Mouse (Mus musculus) testis, adult 2 months (tissue): ENCODE measurements around the gene Tnik. TPM values are rescaled to one million over a fixed set of nuclear protein-coding genes. Genes with fewer than 3 reads are reported as not detected.

ENCODE experiments used
- H3K27ac ChIP-seq: fragments of 200-500 bp; 2 replicates; pipeline ENCODE4 v1.5.1; 2012; ENCODE audit warnings: low read depth, low read length; ENCODE audit not compliant: control insufficient read depth, insufficient read depth
- H3K27me3 ChIP-seq: fragments of 200-500 bp; 2 replicates; pipeline ENCODE4 v1.6.1; 2012; ENCODE audit warnings: mild to moderate bottlenecking, low read length, moderate library complexity; ENCODE audit not compliant: control insufficient read depth, insufficient read depth
- H3K36me3 ChIP-seq: fragments of 200-500 bp; 2 replicates; pipeline ENCODE4 v1.6.1; 2012; ENCODE audit warnings: mild to moderate bottlenecking, low read length; ENCODE audit not compliant: control insufficient read depth, insufficient read depth
- H3K4me1 ChIP-seq: fragments of 200-500 bp; 2 replicates; pipeline ENCODE4 v1.6.1; 2012; ENCODE audit warnings: low read length; ENCODE audit not compliant: control insufficient read depth, insufficient read depth
- H3K4me3 ChIP-seq: fragments of 200-500 bp; 2 replicates; pipeline ENCODE4 v1.5.1; 2012; ENCODE audit warnings: low read depth, mild to moderate bottlenecking, low read length, moderate library complexity, mixed read lengths; ENCODE audit not compliant: control insufficient read depth
- CTCF ChIP-seq: fragments of 200-500 bp; IDR thresholded peaks from 2 replicates; pipeline ENCODE4 v1.5.1; 2012; ENCODE audit warnings: low read depth, mild to moderate bottlenecking, inconsistent platforms, low read length, moderate library complexity; ENCODE audit not compliant: control insufficient read depth, insufficient read depth, insufficient replicate concordance
- POLR2A ChIP-seq: fragments of 200-500 bp; IDR thresholded peaks from 2 replicates; pipeline ENCODE4 v1.6.1; 2012; ENCODE audit warnings: low read depth, mild to moderate bottlenecking, inconsistent platforms, low read length, moderate library complexity; ENCODE audit not compliant: control insufficient read depth
- polyA plus RNA-seq: library from polyadenylated mRNA; depleted of rRNA; stranded (reverse); fragments of >200 nt; gene quantifications from 2 replicates; pipeline ENCODE4 v1.2.3, GENCODE M21; 2012

Tnik gene
- polyA plus RNA-seq, 1 experiment, result 7.4 TPM

- Histone ChIP-seq H3K27ac (no peak overlapping the region), H3K4me1 (no peaks in the 10 kb centered on the region), H3K27me3 (no peaks in the 10 kb centered on the region), H3K4me3 (no peak overlapping the region), H3K36me3 (no peaks in the 10 kb centered on the region)
- no peak for TF ChIP-seq POLR2A
- no peak for TF ChIP-seq CTCF
Observed at GRCm38 (mm10) chr3:28405391-28405790, 142.4 kb downstream of the Tnik start.

GRCm38 (mm10) chr3:28408859-28409459 is 145.9 kb downstream of the Tnik start:
- TF ChIP-seq CTCF, result no peak
- no peak for TF ChIP-seq POLR2A
- H3K36me3 ChIP-seq, result no peaks in the 10 kb centered on the region
- 0 out of 2 replicates have a peak overlapping the region, but pooled peaks have one; percentile 25 for H3K27ac ChIP-seq
- no peaks in the 10 kb centered on the region for H3K4me1 ChIP-seq
- no peaks in the 10 kb centered on the region for H3K27me3 ChIP-seq
- no peak overlapping the region for H3K4me3 ChIP-seq

- Histone ChIP-seq H3K27me3 (no peaks in the 10 kb centered on the region), H3K36me3 (no peaks in the 10 kb centered on the region), H3K4me1 (no peaks in the 10 kb centered on the region), H3K27ac (no peak overlapping the region), H3K4me3 (no peak overlapping the region)
- TF ChIP-seq CTCF (no peak; the same call in 1 of the 2 replicates), POLR2A (no peak)
Observed at GRCm38 (mm10) chr3:28410269-28410668, 147.3 kb downstream of the Tnik start.

GRCm38 (mm10) chr3:28415986-28416385 is 153.0 kb downstream of the Tnik start:
- Histone ChIP-seq H3K27me3 (no peaks in the 10 kb centered on the region), H3K27ac (no peak overlapping the region), H3K36me3 (no peaks in the 10 kb centered on the region), H3K4me3 (no peak overlapping the region), H3K4me1 (no peaks in the 10 kb centered on the region)
- TF ChIP-seq POLR2A, result no peak
- no peak for TF ChIP-seq CTCF

- Histone ChIP-seq H3K27ac (no peak overlapping the region), H3K27me3 (no peaks in the 10 kb centered on the region), H3K4me1 (no peaks in the 10 kb centered on the region), H3K36me3 (no peaks in the 10 kb centered on the region), H3K4me3 (no peak overlapping the region)
- no peak for TF ChIP-seq POLR2A
- TF ChIP-seq CTCF, result no peak
Observed at GRCm38 (mm10) chr3:28417091-28417715, 154.2 kb downstream of the Tnik start.

- no peak overlapping the region for H3K4me3 ChIP-seq
- H3K27me3 ChIP-seq, result no peaks in the 10 kb centered on the region
- H3K4me1 ChIP-seq, result no peaks in the 10 kb centered on the region
- TF ChIP-seq CTCF (no peak), POLR2A (no peak)
- no peak overlapping the region for H3K27ac ChIP-seq
- H3K36me3 ChIP-seq, result no peaks in the 10 kb centered on the region
Observed at GRCm38 (mm10) chr3:28420194-28420593, 157.2 kb downstream of the Tnik start.

GRCm38 (mm10) chr3:28420698-28421097 is 157.7 kb downstream of the Tnik start:
- Histone ChIP-seq H3K36me3 (no peaks in the 10 kb centered on the region), H3K4me1 (no peaks in the 10 kb centered on the region), H3K27me3 (no peaks in the 10 kb centered on the region), H3K4me3 (no peak overlapping the region), H3K27ac (no peak overlapping the region)
- TF ChIP-seq CTCF (no peak), POLR2A (no peak)
